Mouse (Mus musculus) testis, adult 10 weeks (tissue): ENCODE measurements around the gene Trir. TPM values are rescaled to one million over a fixed set of nuclear protein-coding genes. Genes with fewer than 3 reads are reported as not detected.

ENCODE experiments used
- polyA plus RNA-seq: library from polyadenylated mRNA; stranded (reverse); fragments of 350-450 nt; fragmentation: Illumina TruSeq; extraction: RNeasy Lipid Tissue Mini Kit (QIAGEN cat#74804); gene quantifications from one replicate; pipeline ENCODE4 v1.2.3, GENCODE M21; 2014; ENCODE audit warnings: low read depth, low replicate concordance

The Trir gene
- 13.2 TPM for polyA plus RNA-seq

GRCm38 (mm10) chr8:85026670-85027515 is at the start of gene Trir:
Gene Trir (plus strand): TSS chr8:85026823.

GRCm38 (mm10) chr8:84978248-84978940 is 48.2 kb upstream of the Trir start, which contains the start of gene Junb:
Gene Junb (minus strand): TSS chr8:84978718.

DNA sequence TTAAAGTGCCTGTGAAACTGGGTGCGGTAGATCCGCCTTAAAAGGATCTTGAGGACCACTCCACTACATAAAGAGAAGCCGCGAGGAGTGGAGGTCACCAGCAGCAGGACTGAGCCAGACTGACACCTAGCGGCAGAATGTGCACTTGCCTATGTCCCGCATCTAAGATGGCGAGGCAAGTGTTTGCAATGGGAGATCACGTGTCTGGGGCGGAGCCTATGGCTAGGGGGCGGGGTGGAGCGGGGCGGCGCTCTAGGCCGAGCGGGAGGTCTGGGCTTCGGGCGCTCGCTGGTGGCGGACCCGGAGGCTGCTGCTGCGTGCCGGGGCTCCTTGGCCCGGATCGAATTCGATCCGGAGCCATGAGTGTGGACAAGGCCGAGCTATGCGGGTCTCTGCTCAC is 36.3 kb upstream of the Trir start, which contains the start of gene Hook2:
Gene Hook2, plus strand, starts transcription at position 255 of the 400 bp plus-strand sequence.

DNA sequence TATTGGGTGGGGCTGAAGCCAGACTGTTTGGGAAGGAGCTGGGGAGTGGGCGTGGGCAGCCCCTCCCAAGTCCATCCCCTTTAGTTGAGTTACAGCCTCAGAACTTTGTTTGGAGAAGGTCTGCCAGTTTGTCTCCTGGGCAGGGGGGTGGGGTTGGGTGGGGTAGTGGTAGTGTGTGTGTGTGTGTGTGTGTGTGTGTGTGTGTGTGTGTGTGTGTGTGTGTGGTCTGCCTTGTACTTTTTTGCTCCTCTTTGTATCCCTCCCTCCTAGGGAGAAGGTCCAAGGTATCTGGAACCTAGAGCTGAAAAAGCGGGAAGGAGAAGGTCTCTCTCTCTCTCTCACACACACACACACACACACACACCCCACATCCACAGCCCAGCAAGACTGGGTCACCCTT is 12.2 kb upstream of the Trir start, which contains the start of gene Best2:
Gene Best2, minus strand, starts transcription at position 101 of the 400 bp plus-strand sequence.

GRCm38 (mm10) chr8:85025098-85025932 is 1.3 kb upstream of the Trir start, which contains the start of gene Asna1:
Gene Asna1 (minus strand): TSS chr8:85025281.

GRCm38 (mm10) chr8:85036718-85037365 is 10.2 kb downstream of the Trir start, which contains the start of gene Tnpo2:
Gene Tnpo2 (plus strand): TSS chr8:85036915.

DNA sequence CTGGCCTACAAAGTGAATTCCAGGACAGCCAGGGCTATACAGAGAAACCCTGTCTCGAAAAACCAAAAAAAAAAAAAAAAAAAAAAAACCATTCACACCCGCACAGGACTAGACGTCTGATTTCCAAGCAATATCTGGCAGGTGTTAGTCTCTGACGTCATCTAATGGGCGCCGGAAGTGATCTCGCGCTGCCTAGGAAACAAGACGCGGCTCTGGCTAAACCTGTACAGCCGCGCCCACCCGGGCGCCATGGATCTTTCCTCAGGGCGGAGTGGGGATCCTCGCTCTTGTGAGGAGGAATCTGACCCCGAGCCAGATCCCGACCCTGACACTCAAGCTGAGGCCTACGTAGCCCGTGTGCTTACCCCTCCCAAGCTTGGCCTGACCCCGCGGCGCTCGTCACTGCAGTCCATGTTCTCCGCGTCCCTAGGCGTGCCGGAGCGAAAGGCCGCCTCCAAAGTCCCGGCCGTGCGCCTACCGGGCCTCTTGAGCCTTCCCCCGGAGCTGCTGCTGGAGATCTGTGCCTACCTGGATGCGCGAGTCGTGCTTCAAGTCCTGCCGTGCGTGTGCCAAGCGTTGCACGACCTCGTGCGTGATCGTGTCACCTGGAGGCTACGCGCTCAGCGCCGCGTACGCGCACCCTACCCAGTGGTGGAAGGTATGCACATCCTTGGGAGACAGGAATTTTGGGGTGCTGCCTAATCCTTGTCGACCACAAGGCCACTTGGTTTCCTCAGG is 33.4 kb downstream of the Trir start, which contains the start of gene Fbxw9:
Gene Fbxw9, plus strand, starts transcription at position 177 of the 738 bp plus-strand sequence.

GRCm38 (mm10) chr8:85067982-85068381 is 41.4 kb downstream of the Trir start, which contains the start of gene Gm5741:
Gene Gm5741 (minus strand): TSS chr8:85067982.

DNA sequence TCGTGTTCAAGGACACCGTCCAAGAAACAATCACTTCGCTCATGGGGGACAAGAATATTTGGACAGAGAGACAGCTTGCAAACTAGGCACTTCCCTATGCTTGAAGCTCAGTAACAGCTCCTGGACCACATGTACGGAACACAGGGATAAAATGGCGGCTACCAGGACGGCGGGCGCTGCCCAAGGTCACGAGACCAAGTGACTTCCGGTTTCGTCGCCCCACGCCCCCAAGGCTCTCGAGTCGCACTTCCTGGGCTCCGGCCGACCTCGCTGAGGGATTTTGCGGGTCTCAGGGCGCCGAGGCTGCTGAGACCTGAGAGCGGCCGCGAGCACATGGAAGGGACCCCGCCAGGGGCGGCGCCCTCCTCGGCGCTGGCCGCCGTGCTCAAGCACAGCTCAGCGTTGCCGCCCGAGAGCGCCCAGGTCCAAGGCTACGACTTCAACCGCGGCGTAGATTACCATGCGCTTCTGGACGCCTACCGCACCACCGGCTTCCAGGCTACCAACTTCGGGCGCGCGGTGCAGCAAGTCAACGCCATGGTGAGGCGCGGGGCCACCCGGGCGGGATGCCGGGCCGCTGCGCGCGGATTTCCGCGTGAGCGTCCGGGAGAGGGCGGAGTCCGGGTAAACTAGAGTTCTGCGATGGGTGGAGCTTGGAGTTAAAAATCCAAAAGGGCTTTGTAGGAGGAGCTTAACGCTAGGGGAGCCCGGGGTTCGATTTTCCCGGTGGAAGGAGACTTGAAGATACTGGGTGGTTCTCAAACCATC is 45.1 kb downstream of the Trir start, which contains the start of gene Dhps:
Gene Dhps, plus strand, starts transcription at position 244 of the 768 bp plus-strand sequence.

Other genes with a start within 250 kb of the Trir start
- 1.3 TPM for gene Nfix, start 226.5 kb upstream of the Trir start, polyA plus RNA-seq
- 21.7 TPM for gene Dand5, start 204.0 kb upstream of the Trir start, polyA plus RNA-seq
- gene Gadd45gip1, start 195.3 kb upstream of the Trir start, polyA plus RNA-seq: 0.55 TPM
- 7.1 TPM for gene Rad23a, start 186.2 kb upstream of the Trir start, polyA plus RNA-seq
- 720 TPM for gene Calr, start 179.9 kb upstream of the Trir start, polyA plus RNA-seq
- gene Farsa, start 169.8 kb upstream of the Trir start, polyA plus RNA-seq: 6.7 TPM
- 458 TPM for gene Syce2, start 154.7 kb upstream of the Trir start, polyA plus RNA-seq
- gene Gcdh, start 132.9 kb upstream of the Trir start, polyA plus RNA-seq: 3.6 TPM
- gene Klf1, start 124.9 kb upstream of the Trir start, polyA plus RNA-seq: 0.22 TPM
- gene Dnase2a, start 118.3 kb upstream of the Trir start, polyA plus RNA-seq: 1.5 TPM
- not detected for gene Mast1, start 89.5 kb upstream of the Trir start, polyA plus RNA-seq
- gene Rtbdn, start 79.8 kb upstream of the Trir start, polyA plus RNA-seq: not detected
- gene Gm49661, start 57.4 kb upstream of the Trir start, polyA plus RNA-seq: not detected
- 15.6 TPM for gene Prdx2, start 57.2 kb upstream of the Trir start, polyA plus RNA-seq
- 87.9 TPM for gene Rnaseh2a, start 57.1 kb upstream of the Trir start, polyA plus RNA-seq
- not detected for gene Junb, start 48.1 kb upstream of the Trir start, polyA plus RNA-seq
- gene Hook2, start 36.2 kb upstream of the Trir start, polyA plus RNA-seq: 14.0 TPM
- gene Best2, start 12.3 kb upstream of the Trir start, polyA plus RNA-seq: not detected
- 16.5 TPM for gene Asna1, start 1.5 kb upstream of the Trir start, polyA plus RNA-seq
- gene Tnpo2, start 10.1 kb downstream of the Trir start, polyA plus RNA-seq: 14.0 TPM
- gene Fbxw9, start 33.2 kb downstream of the Trir start, polyA plus RNA-seq: 5.7 TPM
- gene Gm5741, start 41.2 kb downstream of the Trir start, polyA plus RNA-seq: not detected
- 12.3 TPM for gene Dhps, start 44.9 kb downstream of the Trir start, polyA plus RNA-seq
- 2.9 TPM for gene Wdr83os, start 53.9 kb downstream of the Trir start, polyA plus RNA-seq
- gene Wdr83, start 54.5 kb downstream of the Trir start, polyA plus RNA-seq: 1.3 TPM
- gene Man2b1, start 56.4 kb downstream of the Trir start, polyA plus RNA-seq: 3.9 TPM
- gene Zfp791, start 96.3 kb downstream of the Trir start, polyA plus RNA-seq: 0.83 TPM
- gene Cks1brt, start 125.1 kb downstream of the Trir start, polyA plus RNA-seq: not detected
- gene Olfr371, start 199.2 kb downstream of the Trir start, polyA plus RNA-seq: 0.67 TPM